ENCODE assay signal across 14 mouse cellular contexts in the genomic region with DNA sequence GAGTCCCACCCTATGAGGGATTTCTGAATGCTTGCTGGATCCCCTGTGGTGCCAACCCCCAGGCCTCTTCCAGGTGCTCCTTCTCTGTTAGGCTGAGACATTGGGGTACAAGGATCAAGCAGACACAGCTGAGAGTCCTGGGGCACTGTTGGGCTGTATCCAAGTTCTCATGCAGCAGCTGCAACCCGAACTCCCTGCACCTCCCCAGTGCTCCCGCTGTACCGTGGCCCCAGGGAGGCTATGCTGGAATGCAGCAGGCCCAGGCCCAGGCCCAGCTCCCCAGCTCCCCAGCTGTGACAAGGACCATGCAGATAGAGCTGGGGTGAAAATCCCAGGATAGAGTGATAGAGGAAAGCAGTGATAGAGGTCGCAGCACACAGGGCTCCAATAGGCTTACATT. TPM values are rescaled to one million over a fixed set of nuclear protein-coding genes. Genes with fewer than 3 reads are reported as not detected.
A peak's percentile ranks its signal among the peaks of the same experiment; 100 is the strongest.
DNase-seq lines count a peak whose midpoint lies in the region; ATAC-seq and TF ChIP-seq lines count a peak whose summit lies in the region.
"Had no signal": no experiment of that assay in that cellular context is flagged by ENCODE, and none has a peak within 500 bp of the region (broad histone marks: within the 10 kb centered on the region; RNA-seq: fewer than 3 reads in every experiment).

No protein-coding gene starts in this region.

- peaks cover 3% of the 10 kb centered on the region; the same call in 1 of the 2 replicates for H3K9me3 ChIP-seq in heart, embryonic 13.5 days
- no peaks in the 10 kb centered on the region for H3K9me3 ChIP-seq in kidney, postnatal 0 days (replicated peaks; ENCODE audit: low read length)
- no peaks in the 10 kb centered on the region for H3K9me3 ChIP-seq in kidney, embryonic 14.5 days (ENCODE audit: control insufficient read depth, low read length)
- H3K9me3 ChIP-seq in embryonic facial prominence, embryonic 12.5 days: 0 out of 2 replicates have a peak, but pooled peaks cover 3% of the 10 kb centered on the region
- H3K9me3 ChIP-seq in limb, embryonic 12.5 days: no peaks in the 10 kb centered on the region
- H3K9me3 ChIP-seq: liver, embryonic 13.5 days had no signal

- H3K9ac ChIP-seq in heart, embryonic 13.5 days: peak overlapping the region; percentile 2; the same call in 1 of the 2 replicates
- no peak overlapping the region for H3K9ac ChIP-seq in kidney, postnatal 0 days (ENCODE audit: low read depth, low read length)
- H3K9ac ChIP-seq in kidney, embryonic 14.5 days (ENCODE audit: low read depth, low read length): no peak overlapping the region
- no peak overlapping the region for H3K9ac ChIP-seq in embryonic facial prominence, embryonic 12.5 days
- H3K9ac ChIP-seq in limb, embryonic 12.5 days (replicated peaks): 0 out of 2 replicates have a peak overlapping the region, but pooled peaks have one; percentile 31
- H3K9ac ChIP-seq: liver, embryonic 13.5 days; lung, embryonic 14.5 days had no signal

- no peak for ATAC-seq in heart, embryonic 13.5 days (ENCODE audit: extremely low read depth, insufficient number of reproducible peaks, low FRiP score, low TSS enrichment)
- ATAC-seq in kidney, postnatal 0 days (replicated peaks; ENCODE audit: low FRiP score, low read depth): no peak
- no peak for ATAC-seq in kidney, embryonic 14.5 days (ENCODE audit: low FRiP score, low TSS enrichment)
- ATAC-seq in embryonic facial prominence, embryonic 12.5 days (ENCODE audit: insufficient number of reproducible peaks, insufficient read depth, low FRiP score, low TSS enrichment): no peak
- ATAC-seq in limb, embryonic 12.5 days (ENCODE audit: insufficient number of reproducible peaks, insufficient read depth, low FRiP score, low TSS enrichment, low read depth): no peak
- ATAC-seq: hindbrain, embryonic 16.5 days; intestine, embryonic 16.5 days had no signal

- 30% methylated on average over 4 of the region's 4 CpGs for WGBS in heart, embryonic 13.5 days
- WGBS in kidney, postnatal 0 days: 44% methylated on average over 4 of the region's 4 CpGs
- WGBS in kidney, embryonic 14.5 days: 40% methylated on average over 4 of the region's 4 CpGs
- WGBS in embryonic facial prominence, embryonic 12.5 days: 31% methylated on average over 4 of the region's 4 CpGs
- 56% methylated on average over 4 of the region's 4 CpGs for whole genome bisulfite sequencing in limb, embryonic 12.5 days

- no peak overlapping the region for H3K4me3 ChIP-seq in heart, embryonic 13.5 days
- no peak overlapping the region for H3K4me3 ChIP-seq in kidney, postnatal 0 days (replicated peaks; ENCODE audit: low read depth, low read length)
- H3K4me3 ChIP-seq in kidney, embryonic 14.5 days (ENCODE audit: low read length): no peak overlapping the region
- H3K4me3 ChIP-seq in embryonic facial prominence, embryonic 12.5 days: no peak overlapping the region
- H3K4me3 ChIP-seq in limb, embryonic 12.5 days (replicated peaks): no peak overlapping the region
- H3K4me3 ChIP-seq: liver, embryonic 13.5 days had no signal

- no peak overlapping the region for H3K4me2 ChIP-seq in heart, embryonic 13.5 days
- no peak overlapping the region for H3K4me2 ChIP-seq in kidney, postnatal 0 days (ENCODE audit: low read length)
- no peak overlapping the region for H3K4me2 ChIP-seq in kidney, embryonic 14.5 days (replicated peaks; ENCODE audit: low read depth, low read length)
- H3K4me2 ChIP-seq in embryonic facial prominence, embryonic 12.5 days (replicated peaks): no peak overlapping the region
- H3K4me2 ChIP-seq in limb, embryonic 12.5 days: no peak overlapping the region
- H3K4me2 ChIP-seq: liver, embryonic 13.5 days; lung, embryonic 14.5 days had no signal

- intact Hi-C loops in heart, postnatal 14 days (cut with DNase I): loop anchor here (5.0 kb wide), 1 partner anchor 146 kb away; no protein-coding TSS in a partner anchor

- no peak for TF ChIP-seq CTCF in kidney, postnatal 0 days (IDR thresholded peaks at IDR 0.05; ENCODE audit: low read depth)

- H3K27me3 ChIP-seq in heart, embryonic 13.5 days (replicated peaks): no peaks in the 10 kb centered on the region
- H3K27me3 ChIP-seq in kidney, postnatal 0 days (ENCODE audit: insufficient read depth, low read length): no peaks in the 10 kb centered on the region
- H3K27me3 ChIP-seq in kidney, embryonic 14.5 days (ENCODE audit: control insufficient read depth, insufficient read depth, low read length): no peaks in the 10 kb centered on the region
- H3K27me3 ChIP-seq in embryonic facial prominence, embryonic 12.5 days: no peaks in the 10 kb centered on the region
- H3K27me3 ChIP-seq in limb, embryonic 12.5 days: peaks cover 8% of the 10 kb centered on the region
- H3K27me3 ChIP-seq: liver, embryonic 13.5 days had no signal

- no peak for DNase-seq in heart, postnatal 14 days
- DNase-seq in kidney, postnatal 0 days (ENCODE audit: low spot score): no peak
- DNase-seq in cerebellum, postnatal 4 days (ENCODE audit: low spot score in 2 of 2): no peak
- DNase-seq in yolk sac, embryonic 10.5 days (ENCODE audit: low spot score): no peak
- DNase-seq: heart, adult 11 months; left cerebral cortex, postnatal 4 days; liver, embryonic 13.5 days had no signal

- H3K27ac ChIP-seq in heart, embryonic 13.5 days (replicated peaks): peak overlapping the region; percentile 16; the same call in 1 of the 2 replicates
- peak overlapping the region; percentile 25; the same call in 1 of the 2 replicates for H3K27ac ChIP-seq in kidney, postnatal 0 days
- H3K27ac ChIP-seq in kidney, embryonic 14.5 days (ENCODE audit: low read depth, low read length): no peak overlapping the region
- peak overlapping the region; percentile 43; the same call in 1 of the 2 replicates for H3K27ac ChIP-seq in embryonic facial prominence, embryonic 12.5 days
- peak overlapping the region; percentile 29; the same call in 1 of the 2 replicates for H3K27ac ChIP-seq in limb, embryonic 12.5 days
- H3K27ac ChIP-seq: liver, embryonic 13.5 days had no signal

- H3K4me1 ChIP-seq in heart, embryonic 13.5 days: peaks cover 58% of the 10 kb centered on the region
- peaks cover 13% of the 10 kb centered on the region; the same call in 1 of the 2 replicates for H3K4me1 ChIP-seq in kidney, postnatal 0 days (replicated peaks; ENCODE audit: insufficient read depth, low read length)
- H3K4me1 ChIP-seq in kidney, embryonic 14.5 days (ENCODE audit: control insufficient read depth, insufficient read depth, low read length): peaks cover 27% of the 10 kb centered on the region
- H3K4me1 ChIP-seq in embryonic facial prominence, embryonic 12.5 days: peaks cover 30% of the 10 kb centered on the region
- peaks cover 38% of the 10 kb centered on the region for H3K4me1 ChIP-seq in limb, embryonic 12.5 days (replicated peaks)

- no peaks in the 10 kb centered on the region for H3K36me3 ChIP-seq in heart, embryonic 13.5 days
- H3K36me3 ChIP-seq in kidney, postnatal 0 days (ENCODE audit: insufficient read depth, low read length): no peaks in the 10 kb centered on the region
- no peaks in the 10 kb centered on the region for H3K36me3 ChIP-seq in kidney, embryonic 14.5 days (ENCODE audit: control insufficient read depth, insufficient read depth, low read length)
- H3K36me3 ChIP-seq in embryonic facial prominence, embryonic 12.5 days: no peaks in the 10 kb centered on the region
- no peaks in the 10 kb centered on the region for H3K36me3 ChIP-seq in limb, embryonic 12.5 days
- H3K36me3 ChIP-seq: liver, embryonic 13.5 days had no signal

RNA-seq across cellular contexts. Expression of a gene that starts 10.1 kb away (rescaled TPM):
- polyA plus RNA-seq in heart, embryonic 13.5 days (2015; fragmentation: Nextera tagmentation; extraction: Ambion mirVana): 83.7 and 88.0 TPM in 2 replicates
- 10 to 100 TPM; 78.7 to 83.5 TPM for total RNA-seq in heart, postnatal 14 days (2021)
- polyA plus RNA-seq in kidney, postnatal 0 days (2015; fragmentation: Nextera tagmentation; extraction: Ambion mirVana): 94.0 and 105 TPM in 2 replicates
- polyA plus RNA-seq in kidney, embryonic 14.5 days (2014; fragmentation: Nextera tagmentation; extraction: Ambion mirVana): 81.2 and 89.0 TPM in 2 replicates
- polyA plus RNA-seq in embryonic facial prominence, embryonic 12.5 days (2016; fragmentation: Nextera tagmentation; extraction: Ambion mirVana): 95.0 and 99.5 TPM in 2 replicates
- polyA plus RNA-seq in limb, embryonic 12.5 days (2016; fragmentation: Nextera tagmentation; extraction: Ambion mirVana): 84.7 and 86.8 TPM in 2 replicates

Comparison
In these comparisons a context has a peak if more than half of its experiments do, and no peak if none do; other contexts are left out.
1. H3K9ac ChIP-seq: peak in heart, embryonic 13.5 days (single experiment) and limb, embryonic 12.5 days (single experiment); none in kidney, postnatal 0 days (single experiment), kidney, embryonic 14.5 days (single experiment) and embryonic facial prominence, embryonic 12.5 days (single experiment).